Mouse (Mus musculus) limb, embryonic 13.5 days (tissue): ENCODE results near the gene Sycn. TPM values are rescaled to one million over a fixed set of nuclear protein-coding genes. Genes with fewer than 3 reads are reported as not detected.

ENCODE experiments used
- ATAC-seq: fragments of 200-750 bp; cut with Nextera tagmentation; 2 replicates; pipeline ENCODE4 v1.8.0; 2017; ENCODE audit warnings: low read depth, moderate number of reproducible peaks, moderate TSS enrichment; ENCODE audit not compliant: low FRiP score
- H3K27ac ChIP-seq: fragments of 300-500 bp; sonication (generic); 2 replicates; pipeline ENCODE4 v1.5.1; 2015; ENCODE audit warnings: inconsistent platforms, mild to moderate bottlenecking, moderate library complexity
- H3K27me3 ChIP-seq: fragments of 300-500 bp; sonication (generic); 2 replicates; pipeline ENCODE4 v1.6.1; 2015; ENCODE audit warnings: mild to moderate bottlenecking, inconsistent platforms
- H3K36me3 ChIP-seq: fragments of 300-500 bp; sonication (generic); 2 replicates; pipeline ENCODE4 v1.6.1; 2015; ENCODE audit warnings: inconsistent platforms, mild to moderate bottlenecking, moderate library complexity
- H3K4me1 ChIP-seq: fragments of 300-500 bp; sonication (generic); 2 replicates; pipeline ENCODE4 v1.6.1; 2015; ENCODE audit warnings: inconsistent platforms
- H3K4me2 ChIP-seq: fragments of 300-500 bp; sonication (generic); replicated peaks from 2 replicates; pipeline ENCODE4 v1.6.1; 2015; ENCODE audit warnings: inconsistent platforms, mild to moderate bottlenecking, moderate library complexity
- H3K4me3 ChIP-seq: fragments of 300-500 bp; sonication (generic); 2 replicates; pipeline ENCODE4 v1.5.1; 2015; ENCODE audit warnings: moderate library complexity, mild to moderate bottlenecking, inconsistent platforms
- H3K9ac ChIP-seq: fragments of 300-500 bp; sonication (generic); 2 replicates; pipeline ENCODE4 v1.6.1; 2015; ENCODE audit warnings: mild to moderate bottlenecking, inconsistent platforms
- H3K9me3 ChIP-seq: fragments of 300-500 bp; sonication (generic); 2 replicates; pipeline ENCODE4 v1.6.1; 2016; ENCODE audit warnings: inconsistent platforms
- WGBS: fragments of 180-500 bp; shearing (Covaris S2); methylation state at CpG from one replicate; pipeline ENCODE4 v1.1.7; 2015; 5-methylcytosine and 5-hydroxymethylcytosine counted together
- polyA plus RNA-seq: library from polyadenylated mRNA; unstranded; fragments of >200 nt; fragmentation: Nextera tagmentation; extraction: Ambion mirVana; gene quantifications from 2 replicates; pipeline ENCODE4 v1.2.1, GENCODE M21; 2015

The Sycn gene
- polyA plus RNA-seq, 1 experiment from 2014 or later = not detected

DNA sequence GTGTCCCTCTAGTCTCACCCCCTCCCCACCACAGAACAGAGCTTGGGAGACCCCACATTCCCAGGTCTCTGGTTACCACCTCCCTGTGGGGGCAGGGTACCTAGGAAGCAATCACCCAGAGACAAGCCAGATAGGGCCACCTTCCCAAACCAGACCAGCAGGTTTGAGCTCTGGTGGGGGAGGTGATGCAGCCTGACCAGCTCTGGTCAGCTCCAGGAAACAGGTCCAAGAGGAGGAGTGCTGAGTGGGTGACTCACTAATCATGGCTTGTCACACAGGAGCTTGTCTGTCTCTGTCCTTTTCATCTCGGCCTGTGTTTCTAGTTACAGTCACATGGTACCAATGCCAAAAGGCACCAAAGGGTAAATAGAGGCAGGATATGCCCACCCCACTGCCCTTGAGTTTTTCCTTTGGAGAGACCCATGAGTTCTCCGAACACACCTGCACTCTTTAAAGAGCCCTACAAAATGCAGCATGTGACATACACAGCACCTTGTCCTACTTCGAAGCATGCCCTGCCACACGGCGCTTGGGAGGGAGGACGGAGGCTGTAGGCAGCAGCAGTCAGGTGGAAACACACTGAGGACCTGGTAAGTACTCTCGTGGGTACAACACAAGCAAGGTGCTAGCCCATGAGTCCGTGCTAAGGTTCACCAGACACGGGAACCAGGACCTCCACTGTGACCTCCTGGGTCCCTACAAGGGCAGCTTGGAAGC, 37.3 kb downstream of the Sycn start:
- Histone ChIP-seq H3K9me3 (no peaks in the 10 kb centered on the region), H3K27me3 (no peaks in the 10 kb centered on the region), H3K36me3 (peaks cover 11% of the 10 kb centered on the region), H3K27ac (no peak overlapping the region), H3K9ac (0 out of 2 replicates have a peak overlapping the region, but pooled peaks have one; percentile 9), H3K4me2 (no peak overlapping the region), H3K4me1 (peaks cover 46% of the 10 kb centered on the region), H3K4me3 (no peak overlapping the region)
- no peak for ATAC-seq
- 72% methylated on average over 9 of the region's 9 CpGs for WGBS

GRCm38 (mm10) chr7:28578543-28579053, 37.9 kb downstream of the Sycn start:
- H3K4me1 ChIP-seq = peaks cover 47% of the 10 kb centered on the region
- H3K9me3 ChIP-seq = no peaks in the 10 kb centered on the region
- H3K9ac ChIP-seq = no peak overlapping the region
- WGBS = 75% methylated on average over 5 of the region's 5 CpGs
- H3K27me3 ChIP-seq = no peaks in the 10 kb centered on the region
- no peak for ATAC-seq
- H3K4me2 ChIP-seq = no peak overlapping the region
- H3K4me3 ChIP-seq = no peak overlapping the region
- no peak overlapping the region for H3K27ac ChIP-seq
- peaks cover 11% of the 10 kb centered on the region for H3K36me3 ChIP-seq

DNA sequence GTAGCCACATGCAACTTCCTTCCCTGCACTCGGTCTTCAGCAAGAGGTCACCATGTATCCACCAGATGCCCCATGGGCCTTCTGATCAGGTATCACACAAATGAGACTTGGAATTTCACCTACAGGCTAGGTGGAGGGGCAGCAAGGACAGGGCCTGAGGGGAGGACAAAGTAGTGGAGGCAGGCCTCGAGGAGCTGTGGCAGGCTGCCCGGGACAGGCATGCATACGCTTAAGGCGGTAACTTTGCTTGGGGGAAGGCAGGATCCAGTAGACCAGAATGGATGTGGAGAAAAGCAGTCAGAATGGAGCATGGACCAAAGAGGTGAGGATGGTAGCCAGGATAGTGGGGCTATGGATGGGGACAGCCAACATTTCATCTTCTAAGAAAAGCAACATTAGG, 39.1 kb downstream of the Sycn start:
- no peak for ATAC-seq
- H3K4me3 ChIP-seq = no peak overlapping the region
- no peaks in the 10 kb centered on the region for H3K27me3 ChIP-seq
- no peak overlapping the region; the same call in 1 of the 2 replicates for H3K27ac ChIP-seq
- peaks cover 57% of the 10 kb centered on the region for H3K4me1 ChIP-seq
- no peak overlapping the region for H3K4me2 ChIP-seq
- H3K9me3 ChIP-seq = no peaks in the 10 kb centered on the region
- WGBS = 74% methylated on average over 5 of the region's 5 CpGs
- H3K9ac ChIP-seq = no peak overlapping the region
- peaks cover 11% of the 10 kb centered on the region for H3K36me3 ChIP-seq

DNA sequence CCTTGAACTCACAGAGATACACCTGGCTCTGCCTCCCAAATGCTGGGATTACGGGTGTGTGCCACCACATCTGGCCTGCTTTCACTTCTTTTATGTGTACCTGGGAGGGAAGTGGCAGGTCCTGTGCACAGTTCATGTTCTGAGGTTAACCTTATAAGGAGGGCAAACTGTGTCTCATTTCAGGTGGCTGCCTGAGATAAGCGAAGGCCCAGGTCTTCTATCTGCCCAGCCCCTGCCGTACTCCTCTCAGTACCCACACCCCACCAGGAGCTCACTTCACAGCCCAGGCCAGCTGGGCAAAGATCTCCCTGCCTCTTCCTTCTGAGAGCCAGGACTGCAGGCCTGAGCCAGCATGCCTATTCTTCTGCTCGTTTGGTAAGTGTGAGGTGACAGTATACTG, 41.0 kb downstream of the Sycn start:
- Histone ChIP-seq H3K4me2 (no peak overlapping the region), H3K4me1 (peaks cover 58% of the 10 kb centered on the region), H3K4me3 (no peak overlapping the region), H3K36me3 (peaks cover 11% of the 10 kb centered on the region), H3K27ac (no peak overlapping the region), H3K9me3 (no peaks in the 10 kb centered on the region), H3K9ac (no peak overlapping the region), H3K27me3 (no peaks in the 10 kb centered on the region)
- 78% methylated on average over 4 of the region's 4 CpGs for WGBS
- no peak for ATAC-seq

DNA sequence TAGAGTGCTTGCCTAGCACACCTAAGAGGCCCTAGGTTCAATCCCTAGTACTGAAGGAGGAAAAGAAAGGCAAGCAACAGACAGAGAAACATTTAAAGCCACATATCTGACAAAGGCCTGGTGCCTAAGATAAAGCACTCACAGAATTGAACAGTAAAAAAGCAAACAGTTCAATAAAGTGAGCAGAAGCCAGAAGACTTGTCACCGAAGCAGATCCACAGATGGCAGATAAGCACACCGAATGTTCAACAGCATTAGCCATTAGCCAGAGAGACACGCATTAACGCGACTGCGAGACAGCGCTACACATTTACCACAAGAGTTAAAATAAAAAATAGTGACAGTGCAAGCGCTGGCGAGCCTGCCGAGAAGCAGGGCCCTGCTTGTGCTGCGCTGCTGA, 42.2 kb downstream of the Sycn start:
- H3K4me1 ChIP-seq = peaks cover 58% of the 10 kb centered on the region
- H3K27me3 ChIP-seq = no peaks in the 10 kb centered on the region
- no peak overlapping the region for H3K4me3 ChIP-seq
- H3K4me2 ChIP-seq = no peak overlapping the region
- H3K27ac ChIP-seq = no peak overlapping the region
- H3K36me3 ChIP-seq = peaks cover 11% of the 10 kb centered on the region
- ATAC-seq = no peak
- no peaks in the 10 kb centered on the region for H3K9me3 ChIP-seq
- 86% methylated on average over 11 of the region's 11 CpGs for WGBS
- no peak overlapping the region for H3K9ac ChIP-seq

DNA sequence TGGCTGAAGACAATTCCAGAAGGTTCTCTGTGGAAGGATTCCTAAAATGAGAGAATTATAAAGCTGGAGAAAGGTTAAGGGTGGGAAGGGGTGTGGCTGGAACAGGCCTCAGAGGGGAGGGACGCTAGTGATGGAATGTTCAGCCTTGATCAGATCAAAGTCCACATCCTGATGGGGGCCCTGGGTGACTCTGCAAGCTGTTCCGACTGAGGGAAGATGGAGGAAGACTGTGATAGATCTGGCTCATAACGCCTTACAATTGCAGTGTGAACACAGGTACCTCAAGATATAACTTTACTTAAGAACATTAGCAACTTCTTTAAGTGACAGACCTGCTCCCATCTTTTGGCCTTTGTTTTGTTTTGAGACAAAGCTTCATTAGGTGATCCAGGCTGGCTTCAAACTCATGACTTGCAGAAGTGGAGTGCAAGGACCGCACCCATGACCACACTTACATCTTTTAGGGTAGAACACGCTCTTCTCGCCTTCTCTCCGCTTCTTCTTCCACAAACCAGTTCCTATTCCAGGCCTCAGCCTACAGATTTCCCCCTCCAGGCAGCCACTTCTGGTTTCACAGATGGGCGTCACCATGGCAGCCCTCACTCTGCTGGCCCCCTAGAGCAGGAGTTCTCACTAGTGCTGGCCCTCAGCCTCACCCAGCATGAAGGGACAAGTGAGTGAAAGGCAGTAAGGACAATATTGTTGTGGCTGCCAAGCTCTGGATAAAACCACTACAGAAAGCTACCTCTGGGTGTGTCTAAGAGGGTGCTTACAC, 43.1 kb downstream of the Sycn start:
- no peak overlapping the region for H3K9ac ChIP-seq
- H3K4me1 ChIP-seq = peaks cover 61% of the 10 kb centered on the region
- no peak overlapping the region for H3K4me3 ChIP-seq
- WGBS = 70% methylated on average over 8 of the region's 8 CpGs
- no peak overlapping the region for H3K27ac ChIP-seq
- H3K36me3 ChIP-seq = peaks cover 11% of the 10 kb centered on the region
- no peak for ATAC-seq
- H3K4me2 ChIP-seq = no peak overlapping the region
- no peaks in the 10 kb centered on the region for H3K9me3 ChIP-seq
- no peaks in the 10 kb centered on the region for H3K27me3 ChIP-seq

- no peak for ATAC-seq
- Histone ChIP-seq H3K9ac (no peak overlapping the region), H3K36me3 (peaks cover 8% of the 10 kb centered on the region), H3K27me3 (no peaks in the 10 kb centered on the region), H3K4me3 (no peak overlapping the region), H3K4me1 (peaks cover 63% of the 10 kb centered on the region), H3K9me3 (no peaks in the 10 kb centered on the region), H3K27ac (no peak overlapping the region), H3K4me2 (no peak overlapping the region)
- 70% methylated on average over 4 of the region's 4 CpGs for WGBS
Measured at GRCm38 (mm10) chr7:28584468-28584867, 43.8 kb downstream of the Sycn start.

GRCm38 (mm10) chr7:28585001-28585400, 44.3 kb downstream of the Sycn start:
- H3K4me1 ChIP-seq = peaks cover 58% of the 10 kb centered on the region
- no peak overlapping the region for H3K4me3 ChIP-seq
- 72% methylated on average over 6 of the region's 6 CpGs for WGBS
- no peaks in the 10 kb centered on the region for H3K27me3 ChIP-seq
- H3K27ac ChIP-seq = no peak overlapping the region
- H3K36me3 ChIP-seq = peaks cover 4% of the 10 kb centered on the region; the same call in 1 of the 2 replicates
- H3K9ac ChIP-seq = peak overlapping the region; percentile 39; the same call in 1 of the 2 replicates
- H3K9me3 ChIP-seq = no peaks in the 10 kb centered on the region
- H3K4me2 ChIP-seq = no peak overlapping the region
- no peak for ATAC-seq

GRCm38 (mm10) chr7:28586663-28587411, 46.2 kb downstream of the Sycn start:
- peak; percentile 33; the same call in 1 of the 2 replicates for ATAC-seq
- no peak overlapping the region for H3K4me2 ChIP-seq
- 45% methylated on average over 6 of the region's 6 CpGs for WGBS
- H3K36me3 ChIP-seq = no peaks in the 10 kb centered on the region
- no peak overlapping the region for H3K4me3 ChIP-seq
- no peaks in the 10 kb centered on the region for H3K9me3 ChIP-seq
- peak overlapping the region; percentile 32; the same call in 1 of the 2 replicates for H3K9ac ChIP-seq
- no peaks in the 10 kb centered on the region for H3K27me3 ChIP-seq
- H3K27ac ChIP-seq = peak overlapping the region; percentile 65; the same call in 1 of the 2 replicates
- H3K4me1 ChIP-seq = peaks cover 59% of the 10 kb centered on the region

GRCm38 (mm10) chr7:28587644-28588043, 47.0 kb downstream of the Sycn start:
- Histone ChIP-seq H3K27ac (peak overlapping the region; percentile 65; the same call in 1 of the 2 replicates), H3K4me2 (no peak overlapping the region), H3K4me1 (peaks cover 67% of the 10 kb centered on the region), H3K27me3 (no peaks in the 10 kb centered on the region), H3K9me3 (no peaks in the 10 kb centered on the region), H3K36me3 (no peaks in the 10 kb centered on the region), H3K4me3 (no peak overlapping the region), H3K9ac (peak overlapping the region; percentile 50)
- ATAC-seq = peak; percentile 45; the same call in 1 of the 2 replicates
